Comparison of ENCODE assay signal across 9 mouse cellular contexts in genomic region chr6:140789850-140790249, GRCm38 (mm10).
DNase-seq lines count a peak whose midpoint lies in the region; ATAC-seq lines count a peak whose summit lies in the region.
"Had no signal": no experiment of that assay in that cellular context is flagged by ENCODE, and none has a peak within 500 bp of the region (broad histone marks: within the 10 kb centered on the region; RNA-seq: fewer than 3 reads in every experiment).

No protein-coding gene starts in this region.

- no peaks in the 10 kb centered on the region for H3K4me1 ChIP-seq in forebrain, embryonic 11.5 days (replicated peaks; ENCODE audit: control insufficient read depth, insufficient read depth, low read length)
- H3K4me1 ChIP-seq in forebrain, embryonic 16.5 days (replicated peaks; ENCODE audit: control insufficient read depth, insufficient read depth, low read length): no peaks in the 10 kb centered on the region
- no peaks in the 10 kb centered on the region for H3K4me1 ChIP-seq in midbrain, embryonic 10.5 days
- H3K4me1 ChIP-seq in midbrain, embryonic 13.5 days (replicated peaks): no peaks in the 10 kb centered on the region
- H3K4me1 ChIP-seq: lung, embryonic 15.5 days had no signal

- H3K9me3 ChIP-seq in forebrain, embryonic 11.5 days (ENCODE audit: control insufficient read depth, low read length): no peaks in the 10 kb centered on the region
- no peaks in the 10 kb centered on the region for H3K9me3 ChIP-seq in forebrain, embryonic 16.5 days (ENCODE audit: control insufficient read depth, low read length)
- no peaks in the 10 kb centered on the region for H3K9me3 ChIP-seq in midbrain, embryonic 10.5 days (replicated peaks)
- no peaks in the 10 kb centered on the region for H3K9me3 ChIP-seq in midbrain, embryonic 13.5 days
- H3K9me3 ChIP-seq: lung, embryonic 15.5 days had no signal

- no peaks in the 10 kb centered on the region for H3K36me3 ChIP-seq in forebrain, embryonic 11.5 days (ENCODE audit: control insufficient read depth, insufficient read depth, low read length)
- H3K36me3 ChIP-seq in forebrain, embryonic 16.5 days (ENCODE audit: control insufficient read depth, insufficient read depth): no peaks in the 10 kb centered on the region
- no peaks in the 10 kb centered on the region for H3K36me3 ChIP-seq in midbrain, embryonic 10.5 days
- no peaks in the 10 kb centered on the region for H3K36me3 ChIP-seq in midbrain, embryonic 13.5 days
- H3K36me3 ChIP-seq: lung, embryonic 15.5 days had no signal

- no peak overlapping the region for H3K4me2 ChIP-seq in forebrain, embryonic 11.5 days (ENCODE audit: low read depth, low read length, severe bottlenecking)
- no peak overlapping the region for H3K4me2 ChIP-seq in forebrain, embryonic 16.5 days (ENCODE audit: low read length)
- H3K4me2 ChIP-seq in midbrain, embryonic 13.5 days (replicated peaks): no peak overlapping the region
- H3K4me2 ChIP-seq: lung, embryonic 15.5 days had no signal

- no peak overlapping the region for H3K4me3 ChIP-seq in forebrain, embryonic 11.5 days (ENCODE audit: low read depth, low read length)
- no peak overlapping the region for H3K4me3 ChIP-seq in forebrain, embryonic 16.5 days (replicated peaks; ENCODE audit: low read length)
- no peak overlapping the region for H3K4me3 ChIP-seq in midbrain, embryonic 10.5 days
- H3K4me3 ChIP-seq in midbrain, embryonic 13.5 days (replicated peaks): no peak overlapping the region
- H3K4me3 ChIP-seq: lung, embryonic 15.5 days had no signal

- no peak for ATAC-seq in forebrain, embryonic 11.5 days (replicated peaks; ENCODE audit: low FRiP score)
- no peak for ATAC-seq in forebrain, embryonic 16.5 days
- no peak for ATAC-seq in midbrain, embryonic 13.5 days

- no peaks in the 10 kb centered on the region for H3K27me3 ChIP-seq in forebrain, embryonic 11.5 days (ENCODE audit: control insufficient read depth, insufficient read depth, low read length)
- no peaks in the 10 kb centered on the region for H3K27me3 ChIP-seq in forebrain, embryonic 16.5 days (replicated peaks; ENCODE audit: control insufficient read depth, insufficient read depth, low read length)
- H3K27me3 ChIP-seq in midbrain, embryonic 10.5 days (ENCODE audit: low read depth, poor library complexity, severe bottlenecking): no peaks in the 10 kb centered on the region
- no peaks in the 10 kb centered on the region for H3K27me3 ChIP-seq in midbrain, embryonic 13.5 days
- H3K27me3 ChIP-seq: lung, embryonic 15.5 days had no signal

- peak; percentile 55 for DNase-seq in forebrain, embryonic 11.5 days (ENCODE audit: low spot score)
- peak; percentile 17 for DNase-seq in midbrain, embryonic 10.5 days (ENCODE audit: low spot score)
- DNase-seq in cerebellum, postnatal 10 days: peak; percentile 38 to 44
- peak; percentile 8 for DNase-seq in lung, postnatal 25 days (ENCODE audit: low spot score)
- no peak for DNase-seq in gastrocnemius, postnatal 4 days (ENCODE audit: low spot score in 2 of 2)
- DNase-seq in urinary bladder, postnatal 25 days (ENCODE audit: low spot score): no peak

- 42% methylated on average over 3 of the region's 3 CpGs for WGBS in forebrain, embryonic 11.5 days
- 47% methylated on average over 3 of the region's 3 CpGs for WGBS in forebrain, embryonic 16.5 days
- WGBS in midbrain, embryonic 10.5 days: 39% methylated on average over 3 of the region's 3 CpGs
- WGBS in midbrain, embryonic 13.5 days: 44% methylated on average over 3 of the region's 3 CpGs

- no peak overlapping the region for H3K27ac ChIP-seq in forebrain, embryonic 11.5 days (ENCODE audit: low read depth, low read length)
- H3K27ac ChIP-seq in forebrain, embryonic 16.5 days (ENCODE audit: low read length): no peak overlapping the region
- no peak overlapping the region for H3K27ac ChIP-seq in midbrain, embryonic 10.5 days (replicated peaks)
- H3K27ac ChIP-seq in midbrain, embryonic 13.5 days: no peak overlapping the region
- H3K27ac ChIP-seq: lung, embryonic 15.5 days had no signal

- H3K9ac ChIP-seq in forebrain, embryonic 11.5 days (ENCODE audit: low read length): no peak overlapping the region
- no peak overlapping the region for H3K9ac ChIP-seq in forebrain, embryonic 16.5 days (replicated peaks; ENCODE audit: low read depth, low read length)
- no peak overlapping the region for H3K9ac ChIP-seq in midbrain, embryonic 13.5 days (replicated peaks)
- H3K9ac ChIP-seq: lung, embryonic 15.5 days had no signal

Comparison
In these comparisons a context has a peak if more than half of its experiments do, and no peak if none do; other contexts are left out.
1. DNase-seq: peak in forebrain, embryonic 11.5 days (single experiment), midbrain, embryonic 10.5 days (single experiment), cerebellum, postnatal 10 days (2 of 2) and lung, postnatal 25 days (single experiment); none in gastrocnemius, postnatal 4 days (0 of 2) and urinary bladder, postnatal 25 days (single experiment).